Mouse (Mus musculus): ENCODE results near the gene Napsa.

Gene Napsa

DNA sequence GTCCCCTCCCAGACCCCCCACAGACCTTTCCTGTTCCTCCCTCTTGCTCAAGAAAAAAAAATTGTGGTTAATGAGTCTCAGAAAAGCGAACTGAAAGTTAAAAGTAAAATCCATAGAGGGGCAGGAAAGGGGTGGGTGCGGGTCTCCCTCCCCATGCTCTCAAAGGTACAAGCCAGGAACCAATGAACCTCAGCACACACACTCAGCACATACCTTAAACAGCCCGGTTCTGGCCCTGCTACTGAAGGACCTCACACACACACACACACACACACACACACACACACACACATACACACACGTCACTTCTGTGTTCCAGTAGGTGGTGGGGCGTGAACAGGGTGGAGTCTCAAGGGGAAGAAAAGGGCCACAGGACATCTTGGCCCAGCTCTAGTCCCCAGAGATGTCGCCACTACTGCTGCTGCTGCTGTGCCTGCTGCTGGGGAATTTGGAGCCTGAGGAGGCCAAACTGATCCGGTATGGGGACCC is at the start of gene Napsa:
Napsa (plus strand) TSS at position 168 of the 489 bp plus-strand sequence.
- no peak for DNase-seq (ENCODE audit: low spot score in 2 of 2)

DNA sequence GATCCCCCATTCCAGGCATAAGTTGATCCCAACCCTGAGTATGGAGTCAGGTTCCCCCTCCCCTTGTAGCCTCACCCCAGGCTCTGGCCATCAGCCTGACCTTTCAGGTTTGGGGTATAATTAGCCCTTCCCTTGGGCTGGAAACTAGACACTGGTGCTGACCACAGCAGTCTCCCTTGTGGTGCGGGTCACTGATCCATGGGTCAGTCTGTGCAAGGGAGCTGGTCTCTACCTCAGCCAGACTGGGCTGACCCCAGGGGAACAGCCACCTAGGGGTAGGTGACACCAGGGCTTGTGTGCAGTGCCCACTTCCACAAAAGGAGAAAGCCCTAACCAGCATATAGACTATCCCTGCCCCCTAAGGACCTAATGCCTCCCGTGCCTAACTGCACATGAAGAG is 49.1 kb upstream of the Napsa start:
- DNase-seq (ENCODE audit: low spot score in 2 of 2) = no peak

DNA sequence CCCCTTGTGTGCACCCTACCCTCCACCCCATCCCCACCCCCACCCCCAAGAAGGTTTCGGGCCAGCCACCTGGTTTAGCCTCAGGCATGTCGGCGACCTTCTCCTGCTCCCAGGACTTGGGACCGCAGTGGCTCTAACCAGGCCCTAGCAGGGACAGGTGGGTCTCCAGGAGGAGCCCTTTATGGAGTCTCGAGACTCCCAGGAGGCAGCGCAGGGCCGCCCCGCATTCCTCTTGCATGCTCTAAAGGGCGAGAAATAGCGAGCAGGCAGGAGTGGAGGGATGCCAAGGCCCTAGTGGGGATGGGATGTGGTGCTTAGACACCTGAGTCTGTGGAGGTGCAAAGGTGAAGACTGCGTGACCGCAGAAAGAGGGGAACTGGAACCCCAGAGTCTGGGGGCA is 47.7 kb upstream of the Napsa start, which contains the start of gene Mybpc2:
Mybpc2 (minus strand) TSS at position 155 of the 400 bp plus-strand sequence.
- DNase-seq (ENCODE audit: low spot score in 2 of 2) = no peak

DNA sequence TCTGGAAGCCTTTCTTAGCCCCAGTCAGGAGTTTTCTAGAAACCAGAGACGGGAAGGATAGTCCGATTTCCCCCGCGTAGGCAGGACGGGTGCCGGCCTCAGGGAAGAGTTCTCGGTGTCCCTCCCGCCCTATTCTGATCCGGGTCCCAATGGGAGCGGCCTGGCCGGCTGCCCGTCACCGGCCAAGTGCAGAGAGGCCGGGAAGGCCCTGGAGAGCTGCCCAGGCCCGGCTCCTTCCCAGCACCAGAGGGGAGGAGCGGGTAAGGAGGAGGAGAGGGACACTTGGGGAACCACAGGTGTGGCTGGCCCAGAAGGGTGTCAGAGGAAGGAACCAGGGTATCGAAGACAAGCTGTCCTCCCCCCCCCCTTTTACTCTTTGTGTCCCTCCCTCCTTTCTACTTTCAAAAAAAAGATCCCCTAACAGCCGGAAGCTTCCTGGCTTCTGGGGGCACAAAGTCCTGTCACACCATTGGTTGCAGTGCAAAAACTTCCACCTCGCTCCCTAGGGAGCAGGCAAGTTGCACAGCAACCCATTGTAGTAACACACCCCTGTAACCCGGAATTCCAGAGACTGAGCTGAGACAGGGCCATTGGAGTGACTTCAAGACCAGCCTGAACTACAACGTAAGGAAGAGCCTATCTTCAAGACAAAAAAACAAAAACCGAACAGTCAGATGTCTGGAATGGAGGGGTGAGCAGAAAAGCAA is 46.9 kb upstream of the Napsa start:
- DNase-seq (ENCODE audit: low spot score in 2 of 2) = no peak

DNA sequence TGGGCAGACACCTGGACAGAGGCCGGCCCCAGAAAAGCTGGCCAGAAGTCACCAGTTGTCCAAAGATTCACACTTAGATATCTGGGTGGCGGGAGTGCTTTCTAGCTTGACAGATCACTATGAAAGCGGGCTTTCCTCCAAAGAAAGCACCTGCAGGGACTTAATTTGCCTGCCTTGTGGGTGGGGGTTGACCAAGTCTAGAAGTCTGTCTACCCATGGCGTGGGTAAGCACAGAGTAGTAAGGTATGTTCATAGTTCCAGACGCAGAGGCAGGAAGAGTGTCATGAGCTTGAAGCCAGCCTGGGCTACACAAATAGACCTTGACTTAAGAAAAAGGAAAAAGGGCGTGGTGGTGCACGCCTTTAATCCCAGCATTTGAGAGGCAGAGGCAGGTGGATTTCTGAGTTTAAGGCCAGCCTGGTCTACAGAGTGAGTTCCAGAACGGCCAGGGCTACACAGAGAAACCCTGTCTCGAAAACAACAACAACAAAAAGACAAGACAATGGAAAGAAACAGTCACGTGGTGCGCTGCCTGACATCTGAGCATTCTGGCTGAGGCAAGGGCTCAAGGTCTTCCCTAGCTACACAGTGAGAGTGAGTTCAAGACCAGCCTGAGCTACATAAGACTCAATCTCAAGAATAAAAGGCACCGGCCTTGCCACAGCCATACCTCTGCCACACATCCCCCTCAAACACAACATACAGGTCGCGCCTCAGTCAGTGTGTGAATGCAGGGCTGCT is 45.6 kb upstream of the Napsa start:
- no peak for DNase-seq (ENCODE audit: low spot score in 2 of 2)

DNA sequence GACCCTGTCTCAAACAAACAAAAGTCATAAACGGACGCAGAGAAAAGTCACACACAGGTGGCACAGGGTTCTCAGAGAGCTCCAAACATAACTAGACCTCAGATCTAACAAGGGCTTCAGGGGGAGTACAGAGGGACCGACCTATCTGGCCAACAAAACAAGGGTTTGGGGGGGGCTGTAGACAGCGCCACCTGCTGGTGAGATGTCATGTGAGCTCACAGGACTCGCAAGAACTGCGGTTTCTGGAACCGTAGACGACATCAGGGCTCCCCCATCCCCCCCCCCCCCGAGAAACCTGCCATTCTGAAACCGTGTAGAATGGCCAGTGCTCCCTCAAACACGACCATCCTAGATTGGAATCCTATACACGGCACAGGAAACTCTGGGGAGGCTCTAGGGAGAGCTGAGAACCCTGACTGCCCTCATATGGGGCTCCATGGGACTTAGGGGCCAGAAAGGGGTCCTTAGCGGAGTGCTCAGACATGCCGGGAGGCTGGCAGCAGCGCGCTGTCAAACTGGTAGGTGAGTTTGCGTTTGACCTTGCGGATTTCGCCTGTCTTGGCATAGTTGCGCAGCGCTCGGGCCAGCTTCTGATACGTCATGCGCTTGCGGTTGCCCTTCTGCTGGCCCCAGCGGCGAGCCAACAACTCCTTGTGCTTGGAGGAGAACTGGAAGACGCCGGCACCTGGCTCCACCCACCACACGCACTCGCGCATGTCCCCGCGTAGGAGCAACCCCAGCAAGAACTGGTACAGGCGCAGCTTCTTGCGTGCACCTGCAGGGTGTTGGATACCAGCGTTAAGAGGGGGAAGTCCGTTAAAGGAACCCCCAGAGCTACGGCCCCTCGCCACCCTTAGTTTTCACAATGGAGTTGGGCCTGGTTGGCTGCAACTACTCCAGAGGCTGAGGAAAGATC is 44.4 kb upstream of the Napsa start:
- peak; percentile 58 to 62 for DNase-seq (ENCODE audit: low spot score in 2 of 2)

DNA sequence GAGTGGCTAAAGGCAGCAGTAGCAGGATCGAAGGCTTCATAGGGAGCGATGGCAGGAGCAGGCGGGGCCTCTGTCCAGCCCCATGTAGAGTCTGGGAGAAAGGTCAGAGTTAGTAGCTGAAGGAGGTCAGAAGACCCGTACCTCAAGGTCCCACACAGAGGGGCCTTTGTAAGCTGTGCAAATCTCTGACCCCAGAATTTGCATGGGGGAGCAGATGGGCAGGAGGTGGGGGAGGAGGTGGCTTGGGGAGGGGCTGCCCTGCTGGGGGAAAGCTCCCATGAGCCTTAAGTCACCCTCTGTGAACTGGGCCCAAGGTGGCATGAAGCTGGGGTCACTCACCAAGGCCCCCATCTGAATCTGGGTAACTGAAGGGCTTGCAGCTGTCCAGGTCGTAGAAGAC is 42.7 kb upstream of the Napsa start:
- DNase-seq (ENCODE audit: low spot score in 2 of 2) = no peak

DNA sequence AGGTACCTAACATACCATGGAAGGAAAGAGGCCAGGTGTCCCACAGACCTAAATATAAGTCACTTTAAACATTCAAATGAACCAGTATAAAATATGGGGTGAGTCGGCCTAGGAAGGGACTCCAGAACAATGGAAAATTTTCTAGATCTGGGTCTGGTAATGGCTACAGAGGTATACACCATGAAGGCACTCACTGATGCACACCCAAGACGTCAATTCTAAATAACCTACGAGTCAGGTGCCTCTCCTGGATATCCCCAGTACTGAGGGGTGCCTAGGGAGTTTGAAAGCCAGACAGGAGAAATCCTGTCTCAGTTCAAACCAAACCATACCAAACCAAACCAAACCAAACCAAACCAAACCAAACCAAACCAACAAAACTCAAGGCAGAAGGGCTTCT is 41.7 kb upstream of the Napsa start:
- DNase-seq (ENCODE audit: low spot score in 2 of 2) = no peak

DNA sequence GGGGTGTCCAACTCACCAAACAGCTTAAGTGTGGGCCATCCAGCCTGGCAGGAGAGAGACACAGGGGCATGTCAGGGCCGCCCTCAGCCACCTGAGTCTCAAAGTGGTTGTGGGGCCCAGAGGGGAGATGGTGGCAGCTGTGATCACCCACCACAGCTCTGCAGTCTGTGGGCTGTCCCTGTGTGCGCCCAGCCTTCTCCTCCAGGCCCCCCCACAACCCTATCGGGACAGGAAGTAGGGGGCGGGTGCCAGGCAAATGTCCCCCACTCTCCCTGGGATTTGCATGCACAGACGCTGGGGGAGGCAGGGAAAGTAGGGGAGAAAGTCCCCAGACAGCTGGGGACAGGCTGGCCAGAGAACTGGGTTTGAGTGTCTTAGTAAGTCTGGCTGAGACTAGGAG is 41.0 kb upstream of the Napsa start:
- no peak for DNase-seq (ENCODE audit: low spot score in 2 of 2)

DNA sequence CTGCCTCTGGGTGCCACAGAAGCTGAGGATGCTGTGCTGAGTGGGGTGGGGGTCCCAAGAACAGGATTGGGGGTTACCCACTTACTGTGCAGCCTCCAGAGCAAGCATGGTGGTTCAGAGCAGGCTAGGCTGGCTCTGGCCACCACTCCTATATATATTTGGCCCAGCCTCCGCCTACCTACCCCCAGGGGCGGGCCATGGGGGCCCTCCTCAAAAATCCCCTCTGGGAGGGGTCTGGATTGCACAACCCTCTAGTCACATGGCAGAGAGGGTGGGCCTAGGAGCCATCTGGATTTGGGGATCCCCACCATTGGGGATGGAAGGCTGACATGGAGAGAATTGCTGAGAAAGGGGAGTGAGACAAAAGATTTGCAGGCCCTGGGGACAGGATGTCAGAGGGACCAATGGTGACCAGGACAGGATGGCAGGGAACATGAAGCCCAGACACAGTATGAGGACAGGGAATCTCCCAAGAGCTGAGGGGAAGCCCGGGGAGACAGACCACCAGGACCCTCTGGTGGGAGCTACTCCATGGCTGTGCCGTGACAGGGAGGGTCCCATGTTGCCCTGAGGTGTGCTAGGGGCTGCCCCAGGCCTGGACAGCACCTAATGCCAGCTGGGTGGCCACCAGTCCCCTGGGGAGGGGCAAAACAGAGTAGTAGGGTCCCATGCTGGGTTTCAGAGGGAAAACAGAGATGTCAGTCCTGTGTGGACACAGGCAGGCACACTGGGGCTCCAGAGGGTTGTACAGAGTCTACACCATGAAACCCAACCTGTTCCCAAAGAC is 40.0 kb upstream of the Napsa start, which contains the start of gene Spib:
Spib (minus strand) TSS at position 126 of the 787 bp plus-strand sequence.
- no peak for DNase-seq (ENCODE audit: low spot score in 2 of 2)

DNA sequence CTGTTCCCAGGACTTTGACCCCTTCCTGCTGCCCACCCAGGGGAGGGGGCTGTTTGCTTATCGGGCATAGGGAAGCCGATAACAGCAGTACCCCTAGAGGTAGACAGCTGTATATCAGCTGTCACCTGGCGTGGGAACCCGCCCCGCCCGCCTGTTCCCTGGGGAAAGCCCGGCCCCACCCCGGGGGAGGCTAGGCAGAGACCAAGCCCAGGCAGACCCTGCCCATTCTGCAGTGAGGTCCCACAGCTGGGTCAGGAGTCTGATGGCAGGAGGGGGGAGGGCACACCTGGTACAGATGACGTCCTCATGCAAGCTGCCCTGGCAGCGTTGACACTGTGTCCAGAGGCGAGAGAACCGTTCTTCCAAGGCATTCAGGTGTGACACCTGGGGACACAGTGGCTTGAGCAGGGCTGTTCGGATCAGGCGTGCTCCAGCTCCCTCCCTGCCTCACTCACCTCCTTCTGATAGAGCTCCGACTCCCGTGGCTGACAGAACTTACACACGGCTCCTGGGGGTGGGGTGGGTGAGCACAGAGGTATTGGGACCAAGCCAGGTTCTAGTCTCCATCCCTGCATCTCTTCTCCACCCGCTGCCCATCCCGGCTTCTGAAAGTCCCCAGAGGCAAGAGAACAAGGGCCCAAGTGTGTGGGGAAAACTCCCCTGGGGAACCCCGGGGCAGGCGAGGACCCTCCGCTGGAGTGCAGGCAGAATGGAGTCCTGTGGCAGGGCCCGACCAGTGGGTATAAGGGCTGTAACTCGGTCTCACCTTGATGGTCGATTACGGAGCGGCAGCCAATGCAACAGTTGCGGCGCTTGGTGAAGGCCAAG is 39.0 kb upstream of the Napsa start:
- no peak for DNase-seq (ENCODE audit: low spot score in 2 of 2)

DNA sequence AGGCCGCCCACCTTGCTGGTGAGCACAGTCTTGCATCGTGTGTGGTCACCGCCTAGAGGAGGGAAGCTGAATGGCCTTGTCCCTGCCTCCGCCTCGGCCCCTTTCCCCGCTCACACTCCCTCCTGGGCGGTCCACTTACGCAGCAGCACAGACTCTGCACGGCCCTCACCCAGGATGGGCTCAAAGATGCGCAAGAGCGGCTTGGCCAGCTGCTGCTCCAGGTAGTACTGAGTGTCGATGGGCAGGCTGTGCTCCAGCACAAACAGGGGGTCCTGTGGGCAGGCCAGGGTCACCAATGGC is 38.5 kb upstream of the Napsa start:
- DNase-seq (ENCODE audit: low spot score in 2 of 2) = no peak

DNA sequence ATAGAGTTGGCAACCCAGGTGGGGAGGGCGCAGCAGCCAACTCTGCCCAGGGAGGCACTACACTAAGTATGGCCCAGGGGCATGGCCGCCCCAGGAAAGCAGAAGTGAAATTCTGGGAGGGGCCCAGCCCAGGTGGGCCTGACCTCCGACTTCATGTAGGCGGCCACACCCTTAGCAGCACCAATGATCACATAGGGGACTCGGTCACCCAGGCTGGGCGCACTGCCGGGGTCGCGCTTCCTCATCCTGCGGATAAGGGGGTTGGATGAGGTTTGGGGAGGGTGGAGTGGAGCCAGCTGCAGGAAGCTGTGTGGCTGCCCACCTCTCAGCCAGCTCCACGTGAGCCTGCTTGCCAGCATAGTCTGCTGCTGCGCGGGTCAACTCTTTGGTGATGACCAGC is 37.9 kb upstream of the Napsa start:
- no peak for DNase-seq (ENCODE audit: low spot score in 2 of 2)

DNA sequence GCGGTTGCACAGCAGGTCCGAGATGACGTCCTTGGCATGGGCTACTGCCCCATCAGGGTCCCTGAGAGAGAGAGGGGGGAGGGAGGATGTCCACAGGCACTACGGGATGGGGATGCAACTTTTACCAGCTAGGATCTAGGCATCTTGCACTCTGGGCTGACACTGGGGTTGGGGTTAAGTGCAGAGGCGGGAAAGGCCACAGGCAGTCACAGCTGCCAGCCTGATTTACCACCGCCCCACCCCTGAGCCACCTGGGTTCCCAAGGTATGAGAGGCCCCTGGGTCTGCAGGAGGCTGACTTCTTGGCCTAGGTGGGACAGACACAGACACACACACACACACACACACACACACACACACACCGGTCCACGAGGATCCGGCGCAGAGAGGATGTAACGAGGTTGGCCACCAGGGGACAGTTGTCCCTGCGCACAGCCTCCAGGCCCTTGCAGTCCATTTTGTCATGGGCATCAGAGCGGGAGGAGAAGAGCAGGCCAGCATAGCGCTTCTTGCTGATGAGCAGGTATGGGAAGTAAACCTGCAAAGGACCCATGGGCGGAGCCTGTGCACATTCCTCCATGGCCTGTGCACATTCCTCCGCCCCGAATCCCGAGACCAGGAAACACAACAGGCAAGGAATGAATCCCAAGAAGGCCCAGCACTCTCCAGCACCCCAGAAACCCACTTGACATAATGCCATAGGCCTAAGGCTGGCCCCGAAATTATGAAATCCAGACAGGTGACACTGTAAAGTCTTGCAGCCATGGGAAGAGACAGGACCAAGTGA is 37.3 kb upstream of the Napsa start:
- no peak for DNase-seq (ENCODE audit: low spot score in 2 of 2)

DNA sequence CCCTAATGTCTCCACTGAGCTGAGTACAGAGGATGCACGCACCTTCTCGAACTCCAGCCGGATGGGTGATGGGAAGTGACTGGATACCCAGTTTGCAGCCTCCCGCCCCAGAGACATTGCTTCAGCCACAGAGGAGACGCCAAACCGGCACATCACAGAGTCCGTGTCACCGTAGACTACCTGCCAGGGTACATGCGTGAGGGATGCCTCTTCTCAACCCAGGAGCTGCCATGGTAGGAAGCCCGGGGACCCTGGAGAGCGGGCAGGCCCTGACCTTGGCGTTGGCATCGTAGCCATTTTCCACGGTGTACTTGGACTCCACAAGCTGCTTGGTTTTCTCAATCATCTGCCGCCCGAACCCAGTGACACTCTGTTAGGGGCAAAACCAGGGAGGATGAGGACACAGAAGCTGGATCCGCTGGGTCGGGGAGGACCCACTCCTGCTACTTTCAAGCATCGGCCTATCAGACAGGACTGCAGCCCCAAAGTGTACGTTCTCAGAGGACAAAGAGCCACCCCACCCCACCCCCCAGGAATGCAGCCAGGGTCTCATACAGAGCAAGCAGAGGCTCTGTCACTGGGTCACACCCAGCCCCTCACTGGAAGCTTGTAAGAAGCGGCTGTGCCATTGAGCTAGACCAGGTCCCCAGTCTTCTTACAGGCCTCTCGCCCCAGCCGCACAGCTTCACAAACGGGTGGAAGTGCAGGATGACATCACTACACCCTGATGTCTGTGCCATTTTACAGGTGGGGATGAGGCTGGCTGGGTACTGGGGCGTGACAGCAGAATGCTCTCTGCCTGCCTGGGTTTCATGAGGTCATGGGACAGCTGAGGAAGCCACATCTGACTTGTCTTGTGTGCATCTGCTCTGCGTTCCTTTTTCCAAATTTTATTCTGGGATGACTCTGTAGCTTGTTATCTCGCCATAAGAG is 36.3 kb upstream of the Napsa start:
- DNase-seq (ENCODE audit: low spot score in 2 of 2) = no peak

DNA sequence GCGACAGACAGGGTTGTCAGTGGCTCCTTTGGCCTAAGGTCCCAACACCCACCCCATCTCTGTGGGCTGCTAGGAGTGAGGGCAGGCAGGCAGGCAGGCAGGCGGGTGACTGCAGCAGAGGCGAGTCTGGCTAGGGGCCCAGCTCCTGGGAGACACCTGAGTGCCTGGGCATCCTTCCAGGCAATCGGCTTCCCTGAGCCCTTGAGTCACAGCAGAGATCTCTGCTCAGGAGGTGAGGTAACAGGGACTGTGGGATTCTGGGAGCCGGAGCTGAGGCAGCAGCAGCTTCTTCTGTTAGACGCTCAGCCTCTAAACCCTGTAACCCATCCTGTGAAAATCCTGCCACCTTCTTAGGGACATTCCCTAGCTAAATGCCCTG is 35.6 kb upstream of the Napsa start:
- DNase-seq (ENCODE audit: low spot score in 2 of 2) = no peak

DNA sequence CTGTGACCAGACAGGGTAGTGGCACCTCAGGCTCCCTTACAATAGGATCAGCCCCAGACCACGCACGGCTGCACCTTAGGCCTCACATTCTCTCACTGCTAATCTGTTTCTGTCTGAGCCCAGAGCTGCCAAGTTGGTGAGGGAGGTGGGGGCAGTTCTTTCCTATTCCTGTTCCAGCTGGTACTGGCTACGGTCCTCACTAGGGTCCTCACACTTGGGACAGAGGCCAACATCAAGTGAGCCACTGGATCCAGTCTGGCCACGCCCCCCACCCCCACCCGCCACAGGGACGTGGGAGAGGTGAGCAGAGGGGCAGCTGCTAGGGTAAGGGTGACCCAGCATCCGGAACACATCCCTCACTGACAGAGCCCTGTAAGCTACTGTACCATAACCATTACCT is 35.2 kb upstream of the Napsa start:
- no peak for DNase-seq (ENCODE audit: low spot score in 2 of 2)

DNA sequence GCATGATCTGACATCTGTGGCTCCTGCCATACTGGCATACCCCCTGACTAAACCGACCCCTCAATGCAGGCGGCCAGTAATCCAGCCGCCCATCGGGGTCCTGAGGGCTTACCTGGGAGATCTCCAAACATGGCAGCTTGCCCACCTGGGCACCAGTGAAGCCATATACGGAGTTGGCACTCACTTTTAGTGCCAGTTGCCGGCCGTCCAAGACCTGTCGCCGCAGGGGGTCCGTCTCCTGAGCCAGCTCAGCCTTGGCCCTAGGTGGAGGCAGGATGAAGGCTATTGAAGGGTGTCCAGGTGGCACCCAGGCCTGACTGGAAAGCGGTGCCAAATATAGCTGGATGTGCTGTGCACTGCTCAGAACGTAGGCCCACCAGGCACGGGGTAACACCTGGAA is 34.7 kb upstream of the Napsa start:
- DNase-seq (ENCODE audit: low spot score in 2 of 2) = no peak

All from frontal cortex, postnatal 25 days (tissue).